Mouse (Mus musculus) midbrain, embryonic 15.5 days (tissue): Measurements from ENCODE around the gene Pcbp4. TPM values are rescaled to one million over a fixed set of nuclear protein-coding genes. Genes with fewer than 3 reads are reported as not detected.

ENCODE experiments used
- ATAC-seq: fragments of 200-750 bp; cut with Nextera tagmentation; replicated peaks from 2 replicates; pipeline ENCODE4 v1.8.0; 2017; ENCODE audit warnings: moderate TSS enrichment
- H3K27ac ChIP-seq: fragments of 300-500 bp; sonication (generic); 2 replicates; pipeline ENCODE4 v1.5.1; 2015; ENCODE audit warnings: mild to moderate bottlenecking, inconsistent platforms
- H3K27me3 ChIP-seq: fragments of 300-500 bp; sonication (generic); replicated peaks from 2 replicates; pipeline ENCODE4 v1.6.1; 2015; ENCODE audit warnings: inconsistent platforms
- H3K36me3 ChIP-seq: fragments of 300-500 bp; sonication (generic); replicated peaks from 2 replicates; pipeline ENCODE4 v1.6.1; 2015; ENCODE audit warnings: inconsistent platforms
- H3K4me1 ChIP-seq: fragments of 300-500 bp; sonication (generic); 2 replicates; pipeline ENCODE4 v1.6.1; 2015; ENCODE audit warnings: inconsistent platforms
- H3K4me2 ChIP-seq: fragments of 300-500 bp; sonication (generic); 2 replicates; pipeline ENCODE4 v1.6.1; 2015; ENCODE audit warnings: inconsistent platforms, mild to moderate bottlenecking, moderate library complexity
- H3K4me3 ChIP-seq: fragments of 300-500 bp; sonication (generic); 2 replicates; pipeline ENCODE4 v1.5.1; 2015; ENCODE audit warnings: mild to moderate bottlenecking, inconsistent platforms
- H3K9ac ChIP-seq: fragments of 300-500 bp; sonication (generic); 2 replicates; pipeline ENCODE4 v1.6.1; 2015; ENCODE audit warnings: mild to moderate bottlenecking, inconsistent platforms
- H3K9me3 ChIP-seq: fragments of 300-500 bp; sonication (generic); 2 replicates; pipeline ENCODE4 v1.6.1; 2016; ENCODE audit warnings: inconsistent platforms
- WGBS: fragments of 180-500 bp; shearing (Covaris S2); methylation state at CpG from one replicate; pipeline ENCODE4 v1.1.7; 2015; ENCODE audit warnings: mixed read lengths; 5-methylcytosine and 5-hydroxymethylcytosine counted together
- polyA plus RNA-seq: library from polyadenylated mRNA; unstranded; fragments of >200 nt; fragmentation: Nextera tagmentation; extraction: Ambion mirVana; gene quantifications from 2 replicates; pipeline ENCODE4 v1.2.1, GENCODE M21; 2015

The Pcbp4 gene
- polyA plus RNA-seq, 1 experiment from 2014 or later, result 295 TPM

DNA sequence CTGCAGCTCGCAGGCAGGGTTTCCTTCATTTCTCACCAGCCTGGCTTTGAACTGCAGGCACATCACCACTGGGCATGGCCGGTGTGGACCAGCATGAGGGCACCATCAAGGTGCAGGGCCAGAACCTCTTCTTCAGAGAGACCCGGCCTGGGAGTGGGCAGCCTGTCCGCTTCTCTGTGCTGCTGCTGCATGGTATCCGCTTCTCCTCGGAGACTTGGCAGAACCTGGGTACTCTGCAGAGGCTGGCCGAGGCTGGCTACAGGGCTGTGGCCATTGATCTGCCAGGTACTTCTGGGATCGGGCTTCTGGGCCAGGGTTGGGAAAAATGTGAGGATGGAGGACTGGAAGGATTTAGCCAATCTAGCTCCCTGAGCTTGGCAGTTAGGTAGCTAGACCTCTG lies 3.1 kb upstream of the Pcbp4 start:
- Histone ChIP-seq H3K9ac (no peak overlapping the region), H3K36me3 (no peaks in the 10 kb centered on the region), H3K27ac (no peak overlapping the region), H3K4me2 (no peak overlapping the region), H3K4me3 (no peak overlapping the region), H3K9me3 (no peaks in the 10 kb centered on the region), H3K27me3 (no peaks in the 10 kb centered on the region), H3K4me1 (peaks cover 51% of the 10 kb centered on the region)
- ATAC-seq, result no peak
- 88% methylated on average over 8 of the region's 8 CpGs for WGBS

DNA sequence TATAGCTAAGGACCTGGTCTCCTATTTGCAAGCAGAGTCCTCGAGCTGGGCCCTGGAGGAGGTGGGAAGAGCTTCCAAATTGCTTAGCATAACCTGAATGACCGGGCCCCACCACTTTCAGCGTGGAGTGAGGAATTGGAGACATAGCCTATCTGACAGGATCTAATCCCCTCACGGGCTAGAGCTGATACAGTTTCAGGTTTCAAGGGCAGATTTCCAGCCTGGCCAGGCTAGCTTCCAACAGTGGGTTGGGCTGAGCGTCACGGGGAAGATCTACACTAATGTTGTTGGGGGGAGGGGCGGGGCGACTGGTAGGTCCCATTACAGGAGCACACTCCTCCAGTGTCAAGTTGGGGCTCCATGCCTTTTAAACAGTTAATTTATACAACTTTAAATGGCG lies 2.4 kb upstream of the Pcbp4 start:
- Histone ChIP-seq H3K36me3 (no peaks in the 10 kb centered on the region), H3K27ac (no peak overlapping the region), H3K4me1 (peaks cover 58% of the 10 kb centered on the region), H3K4me2 (no peak overlapping the region), H3K27me3 (no peaks in the 10 kb centered on the region), H3K9ac (no peak overlapping the region), H3K9me3 (no peaks in the 10 kb centered on the region), H3K4me3 (no peak overlapping the region)
- no peak for ATAC-seq
- 21% methylated on average over 9 of the region's 9 CpGs for WGBS

DNA sequence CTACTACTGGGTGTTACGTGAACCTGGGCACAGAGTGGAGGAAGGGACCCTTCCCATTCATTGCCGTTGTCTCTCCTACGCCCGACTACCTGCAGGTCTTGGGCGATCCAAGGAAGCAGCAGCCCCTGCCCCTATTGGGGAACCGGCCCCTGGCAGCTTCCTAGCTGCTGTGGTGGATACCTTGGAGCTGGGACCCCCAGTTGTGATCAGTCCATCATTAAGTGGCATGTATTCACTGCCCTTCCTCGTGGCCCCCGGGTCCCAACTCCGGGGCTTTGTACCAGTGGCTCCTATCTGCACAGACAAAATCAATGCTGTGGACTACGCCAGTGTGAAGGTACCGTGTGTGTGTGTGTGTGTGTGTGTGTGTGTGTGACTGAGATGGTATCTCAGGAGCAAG lies 1.8 kb upstream of the Pcbp4 start:
- peaks cover 60% of the 10 kb centered on the region for H3K4me1 ChIP-seq

DNA sequence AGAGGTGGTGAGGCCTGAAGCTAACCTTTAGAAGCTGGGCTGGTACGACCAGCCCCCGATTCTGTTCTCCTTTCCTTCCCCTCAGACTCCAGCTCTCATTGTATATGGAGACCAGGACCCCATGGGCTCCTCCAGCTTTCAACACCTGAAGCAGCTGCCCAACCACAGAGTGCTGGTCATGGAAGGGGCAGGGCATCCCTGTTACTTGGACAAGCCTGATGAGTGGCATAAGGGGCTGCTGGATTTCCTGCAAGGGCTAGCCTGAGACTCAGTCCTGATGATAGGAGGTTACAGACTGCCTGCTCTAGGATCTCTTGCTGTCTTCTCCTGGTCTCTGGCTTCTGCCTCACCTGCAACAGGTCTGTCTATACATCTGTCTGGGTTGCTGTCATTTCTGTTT lies 1.2 kb upstream of the Pcbp4 start:
- peak overlapping the region; percentile 91 for H3K27ac ChIP-seq
- no peak overlapping the region for H3K4me2 ChIP-seq
- H3K4me3 ChIP-seq, result no peak overlapping the region
- H3K9ac ChIP-seq, result no peak overlapping the region
- no peak for ATAC-seq
- H3K4me1 ChIP-seq, result peaks cover 63% of the 10 kb centered on the region
- 69% methylated on average over 2 of the region's 2 CpGs for WGBS
- no peaks in the 10 kb centered on the region for H3K27me3 ChIP-seq
- no peaks in the 10 kb centered on the region for H3K36me3 ChIP-seq
- no peaks in the 10 kb centered on the region for H3K9me3 ChIP-seq

More for the DNA sequence above, 1.8 kb upstream of the Pcbp4 start:
- Histone ChIP-seq H3K4me2 (no peak overlapping the region), H3K4me3 (no peak overlapping the region), H3K9me3 (no peaks in the 10 kb centered on the region), H3K27me3 (no peaks in the 10 kb centered on the region), H3K27ac (no peak overlapping the region), H3K36me3 (no peaks in the 10 kb centered on the region), H3K9ac (no peak overlapping the region)
- WGBS, result 83% methylated on average over 11 of the region's 11 CpGs
- no peak for ATAC-seq

DNA sequence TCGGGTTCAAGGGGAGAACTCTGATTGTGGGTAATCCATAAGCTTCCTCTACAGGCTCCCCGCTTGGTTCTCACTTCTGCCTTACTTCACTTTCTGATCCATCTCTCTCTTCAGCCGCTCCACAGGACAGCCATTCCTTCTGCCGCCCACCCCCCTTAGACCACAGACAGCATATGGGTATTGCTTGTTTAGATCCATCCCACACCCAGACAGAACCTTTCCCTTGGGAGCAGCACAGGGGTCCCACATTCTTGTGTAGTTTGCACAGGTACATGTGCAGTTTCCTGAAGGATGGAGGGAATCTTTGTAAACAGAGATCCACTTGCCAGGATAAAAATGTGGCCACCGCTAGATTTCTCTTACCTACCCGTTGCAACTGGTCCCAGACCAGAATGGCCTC lies 740 bp upstream of the Pcbp4 start:
- WGBS, result 17% methylated on average over 6 of the region's 6 CpGs
- peak overlapping the region; percentile 91 for H3K27ac ChIP-seq
- H3K4me3 ChIP-seq, result peak overlapping the region; percentile 70; the same call in 1 of the 2 replicates
- no peaks in the 10 kb centered on the region for H3K36me3 ChIP-seq
- peaks cover 63% of the 10 kb centered on the region for H3K4me1 ChIP-seq
- H3K9ac ChIP-seq, result peak overlapping the region; percentile 87; the same call in 1 of the 2 replicates
- no peaks in the 10 kb centered on the region for H3K9me3 ChIP-seq
- no peaks in the 10 kb centered on the region for H3K27me3 ChIP-seq
- ATAC-seq, result no peak
- H3K4me2 ChIP-seq, result peak overlapping the region; percentile 77

DNA sequence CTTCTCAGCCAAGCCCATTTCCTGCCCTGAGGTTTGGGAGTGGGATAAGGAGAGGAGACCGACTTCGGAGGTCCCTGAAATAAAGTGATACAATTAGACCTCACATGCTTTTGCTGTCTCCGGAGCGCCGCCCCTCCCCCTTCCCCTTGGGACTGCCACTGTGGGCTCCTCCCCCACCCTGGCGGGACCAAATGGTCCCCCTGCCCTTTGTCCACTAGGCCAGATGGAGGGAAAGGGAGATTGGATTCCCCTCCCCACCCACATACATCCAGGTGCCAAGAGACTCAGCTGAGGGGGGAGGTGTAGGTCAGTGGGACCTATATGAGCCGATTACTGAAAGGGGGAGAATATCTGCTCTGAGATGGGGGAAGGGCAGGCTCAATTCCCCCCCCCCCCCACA lies 270 bp upstream of the Pcbp4 start:
- Histone ChIP-seq H3K4me3 (peak overlapping the region; percentile 70), H3K27me3 (no peaks in the 10 kb centered on the region), H3K9ac (peak overlapping the region; percentile 87), H3K36me3 (no peaks in the 10 kb centered on the region), H3K4me2 (peak overlapping the region; percentile 77), H3K9me3 (no peaks in the 10 kb centered on the region), H3K27ac (peak overlapping the region; percentile 91), H3K4me1 (peaks cover 64% of the 10 kb centered on the region)
- WGBS, result 3% methylated on average over 7 of the region's 7 CpGs
- no peak for ATAC-seq

DNA sequence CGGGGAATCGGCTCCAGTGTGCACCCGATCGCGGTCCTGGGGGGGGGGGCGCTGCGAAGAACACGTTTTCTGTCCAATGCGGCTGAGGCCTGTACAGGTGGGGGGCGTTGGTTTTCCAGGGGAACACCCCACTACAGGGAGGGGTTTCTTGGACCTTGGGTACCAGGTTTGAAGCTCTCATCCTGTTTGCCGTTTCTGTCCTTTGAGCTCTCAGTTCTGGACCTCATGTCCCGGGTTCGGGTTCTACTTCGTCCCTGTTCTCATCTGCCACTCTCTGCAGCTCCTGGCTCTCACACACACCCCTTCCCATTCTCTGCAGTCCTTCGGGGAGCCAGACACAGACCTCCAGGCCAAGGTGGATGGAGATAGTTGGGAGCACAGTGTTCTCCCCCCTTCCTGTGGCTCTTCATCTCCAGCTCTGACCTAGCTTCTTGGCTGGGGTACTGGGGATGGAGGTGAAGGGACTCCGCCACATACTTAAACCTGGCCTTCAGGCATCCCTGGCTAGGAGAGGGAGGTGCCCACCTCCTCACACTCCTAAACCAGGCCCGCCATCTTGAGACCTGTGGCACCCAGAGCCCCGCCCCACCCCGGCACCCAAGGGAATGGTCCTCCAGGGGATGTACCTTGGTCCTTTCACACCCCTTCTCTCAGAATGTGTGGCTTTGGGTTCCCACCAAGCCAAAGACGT lies 1.1 kb downstream of the Pcbp4 start:
- WGBS, result under 1% methylated on average over 19 of the region's 20 CpGs
- peak overlapping the region; percentile 91 for H3K27ac ChIP-seq
- no peaks in the 10 kb centered on the region for H3K36me3 ChIP-seq
- peak overlapping the region; percentile 77 for H3K4me2 ChIP-seq
- no peaks in the 10 kb centered on the region for H3K9me3 ChIP-seq
- ATAC-seq, result peak; percentile 32
- H3K9ac ChIP-seq, result peak overlapping the region; percentile 87
- peak overlapping the region; percentile 70 for H3K4me3 ChIP-seq
- H3K27me3 ChIP-seq, result no peaks in the 10 kb centered on the region
- H3K4me1 ChIP-seq, result peaks cover 65% of the 10 kb centered on the region

DNA sequence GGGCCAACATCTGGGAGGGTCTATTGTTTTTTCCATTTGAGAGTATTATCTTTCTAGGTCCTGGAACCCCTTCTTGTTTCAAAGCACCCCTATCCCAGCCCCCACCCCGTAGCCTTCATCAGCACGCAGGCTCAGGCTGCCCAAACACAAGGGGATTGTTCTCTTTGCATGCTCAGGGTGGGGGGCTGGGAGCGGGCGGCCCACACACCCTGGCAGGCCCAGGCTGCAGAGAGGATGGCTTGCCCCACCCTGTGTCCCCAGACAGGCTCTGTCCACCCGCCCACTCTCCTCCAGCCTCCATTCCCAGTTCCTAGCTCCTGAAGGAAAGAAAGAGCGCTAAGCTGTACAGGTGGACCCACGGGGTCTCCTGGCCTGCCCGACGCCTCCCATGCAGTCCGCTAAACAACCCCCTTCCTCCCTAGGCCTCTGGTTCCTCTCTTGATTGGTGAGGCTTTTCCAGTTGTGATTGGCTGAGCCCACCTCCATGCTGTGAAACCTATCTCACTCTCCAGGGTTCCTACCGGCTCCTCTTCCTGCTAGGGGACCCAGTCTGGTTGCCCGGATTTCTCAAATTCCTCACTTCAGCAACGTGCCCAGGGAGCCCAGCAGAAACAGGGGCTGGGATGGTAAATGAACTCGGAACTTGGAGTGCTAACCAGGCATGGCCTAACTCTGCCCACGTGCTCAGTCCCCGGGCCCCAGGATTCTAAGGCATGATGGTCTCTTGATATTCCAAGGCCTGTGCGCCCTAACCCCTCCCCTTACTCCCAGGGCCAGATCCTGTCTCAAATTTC lies 2.0 kb downstream of the Pcbp4 start:
- Histone ChIP-seq H3K27ac (peak overlapping the region; percentile 91), H3K4me2 (peak overlapping the region; percentile 77), H3K27me3 (no peaks in the 10 kb centered on the region), H3K4me1 (peaks cover 73% of the 10 kb centered on the region), H3K9ac (peak overlapping the region; percentile 87), H3K36me3 (no peaks in the 10 kb centered on the region), H3K9me3 (no peaks in the 10 kb centered on the region), H3K4me3 (peak overlapping the region; percentile 70)
- 2% methylated on average over 16 of the region's 17 CpGs for WGBS
- ATAC-seq, result peak; percentile 51

DNA sequence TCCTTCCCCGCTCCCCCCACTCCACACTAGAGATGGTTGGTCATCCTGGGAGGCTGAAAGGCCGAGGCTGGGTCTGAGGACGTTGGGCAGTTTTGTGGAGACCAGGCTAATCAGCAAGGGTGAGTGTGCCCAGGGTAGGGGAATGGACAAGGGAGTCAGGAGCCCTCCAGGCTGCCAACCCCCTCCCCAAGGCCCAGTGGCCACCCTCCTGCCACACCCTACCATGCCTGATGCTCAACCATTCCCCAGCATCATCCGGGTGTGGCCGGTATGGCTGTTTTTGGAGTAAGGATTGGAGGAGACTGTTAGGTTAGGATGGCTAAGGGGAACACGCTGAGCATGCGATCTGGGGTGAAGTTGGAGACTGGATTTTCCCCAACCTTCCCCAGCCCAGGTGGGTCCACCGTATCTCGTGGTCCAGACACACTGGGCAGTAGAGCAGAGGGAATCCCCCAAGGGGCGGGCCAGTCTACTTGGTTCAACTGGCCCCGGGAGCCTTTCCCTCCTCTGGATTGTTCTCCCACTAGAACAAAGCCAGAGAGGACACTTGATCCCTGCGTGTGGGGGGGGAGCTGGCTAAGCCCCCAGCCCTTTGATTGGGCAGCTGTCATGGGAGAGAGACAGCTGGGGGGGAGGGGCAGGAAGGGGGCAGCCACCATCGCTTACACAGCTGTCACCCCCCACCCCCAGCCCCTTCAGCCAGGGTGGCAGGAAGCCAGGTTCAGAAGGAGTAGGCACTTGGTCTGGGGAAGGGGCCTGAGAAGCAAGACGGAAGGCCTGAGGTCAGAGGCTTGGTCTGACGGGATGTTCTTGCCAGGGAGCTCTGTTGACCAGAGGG lies 3.5 kb downstream of the Pcbp4 start:
- peak overlapping the region; percentile 77 for H3K4me2 ChIP-seq
- 24% methylated on average over 15 of the region's 15 CpGs for WGBS
- peaks cover 5% of the 10 kb centered on the region for H3K36me3 ChIP-seq
- no peaks in the 10 kb centered on the region for H3K9me3 ChIP-seq
- peak overlapping the region; percentile 87 for H3K9ac ChIP-seq
- peaks cover 79% of the 10 kb centered on the region for H3K4me1 ChIP-seq
- H3K4me3 ChIP-seq, result peak overlapping the region; percentile 70
- H3K27me3 ChIP-seq, result no peaks in the 10 kb centered on the region
- ATAC-seq, result no peak
- peak overlapping the region; percentile 91 for H3K27ac ChIP-seq

DNA sequence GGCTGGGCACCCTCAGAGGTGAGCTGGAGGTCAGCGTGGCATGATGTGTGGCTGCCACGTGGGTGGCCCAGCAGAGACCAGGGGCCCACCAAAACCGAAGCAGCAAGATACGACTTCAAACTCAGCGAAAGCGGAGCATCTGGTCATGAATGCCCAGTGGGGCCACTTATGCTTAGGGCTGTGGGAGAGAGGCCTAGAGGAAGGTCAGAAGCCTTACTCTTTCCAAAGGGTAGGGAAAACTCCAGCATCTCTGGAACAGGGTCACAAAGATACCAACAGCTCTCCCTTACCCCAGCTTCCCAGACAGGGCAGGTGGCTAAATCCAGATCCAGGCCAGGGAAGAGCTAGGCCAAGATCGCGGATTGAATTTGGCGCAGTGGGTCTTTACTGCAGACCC lies 4.1 kb downstream of the Pcbp4 start:
- Histone ChIP-seq H3K27me3 (no peaks in the 10 kb centered on the region), H3K9me3 (no peaks in the 10 kb centered on the region), H3K4me1 (peaks cover 75% of the 10 kb centered on the region), H3K27ac (peak overlapping the region; percentile 91; the same call in 1 of the 2 replicates), H3K9ac (peak overlapping the region; percentile 87), H3K36me3 (peaks cover 11% of the 10 kb centered on the region), H3K4me2 (peak overlapping the region; percentile 77), H3K4me3 (peak overlapping the region; percentile 70)
- no peak for ATAC-seq
- 36% methylated on average over 9 of the region's 9 CpGs for WGBS

DNA sequence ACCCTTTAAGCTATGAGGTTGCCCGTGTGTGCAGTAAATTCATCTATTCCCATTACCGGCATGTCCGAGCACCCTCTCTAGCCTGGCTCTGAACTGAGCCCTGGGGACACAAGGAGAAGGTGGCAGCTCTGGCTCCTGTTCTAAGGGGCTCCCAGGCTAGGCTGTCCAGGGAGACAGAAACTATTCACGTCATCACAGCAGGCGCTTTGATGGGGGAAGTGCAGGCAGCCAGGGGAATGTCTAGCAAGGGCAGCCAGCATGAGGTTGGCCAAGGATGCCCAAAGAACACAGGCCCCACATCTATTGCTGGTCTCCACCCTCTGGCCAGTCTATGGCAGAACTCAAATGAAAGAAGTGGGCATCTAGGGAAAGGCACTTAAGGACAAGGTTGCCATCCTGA lies 4.8 kb downstream of the Pcbp4 start:
- Histone ChIP-seq H3K4me2 (peak overlapping the region; percentile 77), H3K4me3 (no peak overlapping the region), H3K4me1 (peaks cover 67% of the 10 kb centered on the region), H3K27ac (0 out of 2 replicates have a peak overlapping the region, but pooled peaks have one; percentile 91), H3K9ac (peak overlapping the region; percentile 87; the same call in 1 of the 2 replicates), H3K27me3 (no peaks in the 10 kb centered on the region), H3K9me3 (no peaks in the 10 kb centered on the region), H3K36me3 (peaks cover 16% of the 10 kb centered on the region)
- WGBS, result 46% methylated on average over 5 of the region's 5 CpGs
- no peak for ATAC-seq

DNA sequence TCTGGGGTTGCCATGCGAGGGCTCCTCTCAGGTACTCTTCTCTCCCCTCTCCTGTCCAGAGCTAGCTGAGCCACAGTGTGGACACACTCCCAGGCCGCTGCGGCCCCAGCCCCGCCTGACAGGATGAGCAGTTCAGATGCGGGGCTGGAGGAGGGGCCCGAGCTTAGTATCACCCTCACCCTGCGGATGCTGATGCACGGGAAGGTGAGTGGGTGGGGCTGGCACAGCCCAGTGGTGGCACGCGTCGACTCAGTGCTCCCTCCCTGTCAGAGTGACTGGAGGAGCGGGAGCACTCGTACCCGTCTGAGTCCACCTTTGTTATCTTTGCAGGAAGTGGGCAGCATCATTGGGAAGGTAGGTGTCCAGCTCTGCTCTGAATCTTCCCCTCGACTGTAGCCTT lies 6.9 kb downstream of the Pcbp4 start:
- no peak overlapping the region for H3K9ac ChIP-seq
- no peak for ATAC-seq
- H3K36me3 ChIP-seq, result peaks cover 27% of the 10 kb centered on the region
- H3K4me1 ChIP-seq, result peaks cover 64% of the 10 kb centered on the region
- H3K4me3 ChIP-seq, result no peak overlapping the region
- H3K27me3 ChIP-seq, result no peaks in the 10 kb centered on the region
- H3K4me2 ChIP-seq, result no peak overlapping the region
- no peak overlapping the region for H3K27ac ChIP-seq
- no peaks in the 10 kb centered on the region for H3K9me3 ChIP-seq
- 87% methylated on average over 15 of the region's 15 CpGs for WGBS
